In genomic region chr4:46623007-46623406, GRCm38 (mm10) we compare ENCODE assay signal across 12 mouse cellular contexts.
"Had no signal": no experiment of that assay in that cellular context is flagged by ENCODE, and none has a peak within 500 bp of the region (broad histone marks: within the 10 kb centered on the region; RNA-seq: fewer than 3 reads in every experiment).

No protein-coding gene starts in this region.

- DNase-seq: kidney, adult 11 months; kidney, adult 9 months; kidney, postnatal 36 days; layer of hippocampus, adult 9-11 months; layer of hippocampus, postnatal 36 days had no signal

- H3K27me3 ChIP-seq: limb, embryonic 15.5 days; lung, embryonic 15.5 days; neural tube, embryonic 15.5 days had no signal

- H3K27ac ChIP-seq: hindbrain, embryonic 14.5 days; kidney, postnatal 0 days; limb, embryonic 15.5 days; liver, embryonic 12.5 days; lung, embryonic 15.5 days; midbrain, embryonic 12.5 days; neural tube, embryonic 15.5 days had no signal

- ATAC-seq: liver, embryonic 12.5 days had no signal

- H3K36me3 ChIP-seq: limb, embryonic 15.5 days; liver, embryonic 12.5 days; lung, embryonic 15.5 days; midbrain, embryonic 12.5 days; neural tube, embryonic 15.5 days had no signal

- H3K9ac ChIP-seq: hindbrain, embryonic 14.5 days; limb, embryonic 15.5 days; liver, embryonic 12.5 days; lung, embryonic 15.5 days; midbrain, embryonic 12.5 days; neural tube, embryonic 15.5 days had no signal

- H3K4me3 ChIP-seq: limb, embryonic 15.5 days; liver, embryonic 12.5 days; lung, embryonic 15.5 days; midbrain, embryonic 12.5 days; neural tube, embryonic 15.5 days had no signal

- H3K4me2 ChIP-seq: hindbrain, embryonic 14.5 days; limb, embryonic 15.5 days; liver, embryonic 12.5 days; lung, embryonic 15.5 days; midbrain, embryonic 12.5 days; neural tube, embryonic 15.5 days had no signal

- H3K9me3 ChIP-seq: limb, embryonic 15.5 days; liver, embryonic 12.5 days; lung, embryonic 15.5 days; midbrain, embryonic 12.5 days; neural tube, embryonic 15.5 days had no signal
